26 mouse cellular contexts compared by ENCODE assay signal in the genomic region with DNA sequence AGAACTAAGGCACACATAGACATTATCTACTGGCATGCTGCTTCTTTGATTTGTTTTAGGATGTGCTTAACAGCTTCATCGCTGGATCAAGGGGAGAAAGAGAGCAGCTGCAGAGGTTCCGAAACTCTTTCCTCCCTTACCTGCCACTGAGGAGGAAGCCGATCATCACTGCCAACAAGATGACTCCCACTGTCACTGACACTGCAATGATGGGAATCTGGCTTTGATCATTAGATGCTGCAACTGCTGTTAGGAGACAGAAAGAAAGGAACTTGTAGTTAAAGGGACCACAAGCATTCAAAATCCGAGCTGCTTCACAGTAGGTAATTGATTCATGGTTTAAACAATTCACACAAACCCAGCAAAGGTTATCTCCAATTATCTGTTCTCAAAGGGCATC.
"Had no signal": no experiment of that assay in that cellular context is flagged by ENCODE, and none has a peak within 500 bp of the region (broad histone marks: within the 10 kb centered on the region; RNA-seq: fewer than 3 reads in every experiment).

No protein-coding gene starts in this region.

- H3K27ac ChIP-seq: gastrocnemius, adult 2 months; heart, embryonic 10.5 days; hindbrain, embryonic 10.5 days; hindbrain, embryonic 12.5 days; hindbrain, embryonic 15.5 days; hindbrain, postnatal 0 days; kidney, embryonic 15.5 days; kidney, postnatal 0 days; left cerebral cortex, adult 2 months; limb, embryonic 10.5 days; limb, embryonic 12.5 days; liver, embryonic 13.5 days had no signal

- DNase-seq: gastrocnemius, adult 2 months; gastrocnemius, postnatal 10 days; gastrocnemius, postnatal 25 days; heart, adult 18-20 months; heart, postnatal 10 days; heart, postnatal 4 days; kidney, adult 11 months; kidney, adult 2 months; kidney, adult 9 months; kidney, postnatal 14 days; kidney, postnatal 36 days; liver; liver, embryonic 13.5 days had no signal

- H3K9ac ChIP-seq: heart, embryonic 12.5 days; hindbrain, embryonic 12.5 days; hindbrain, embryonic 15.5 days; kidney, embryonic 15.5 days; limb, embryonic 12.5 days; liver, embryonic 13.5 days had no signal

- H3K9me3 ChIP-seq: heart, embryonic 10.5 days; heart, embryonic 12.5 days; hindbrain, embryonic 10.5 days; hindbrain, embryonic 12.5 days; hindbrain, embryonic 15.5 days; kidney, embryonic 15.5 days; limb, embryonic 10.5 days; limb, embryonic 12.5 days; liver, embryonic 13.5 days had no signal

- H3K4me2 ChIP-seq: heart, embryonic 12.5 days; hindbrain, embryonic 12.5 days; hindbrain, embryonic 15.5 days; kidney, embryonic 15.5 days; limb, embryonic 12.5 days; liver, embryonic 11.5 days; liver, embryonic 13.5 days had no signal

- H3K36me3 ChIP-seq: heart, embryonic 10.5 days; heart, embryonic 12.5 days; hindbrain, embryonic 10.5 days; hindbrain, embryonic 12.5 days; hindbrain, embryonic 15.5 days; kidney, embryonic 15.5 days; limb, embryonic 10.5 days; limb, embryonic 12.5 days; liver, embryonic 13.5 days had no signal

- H3K4me1 ChIP-seq: heart, embryonic 10.5 days; heart, embryonic 12.5 days; hindbrain, embryonic 10.5 days; hindbrain, embryonic 12.5 days; hindbrain, embryonic 15.5 days; kidney, embryonic 15.5 days; limb, embryonic 10.5 days; limb, embryonic 12.5 days; liver, embryonic 13.5 days had no signal

- ATAC-seq: hindbrain, postnatal 0 days; intestine, embryonic 16.5 days had no signal

- H3K27me3 ChIP-seq: heart, embryonic 12.5 days; hindbrain, embryonic 12.5 days; hindbrain, embryonic 15.5 days; kidney, embryonic 15.5 days; limb, embryonic 12.5 days; liver, embryonic 13.5 days had no signal

- H3K4me3 ChIP-seq: gastrocnemius, adult 2 months; heart, embryonic 10.5 days; heart, embryonic 12.5 days; hindbrain, embryonic 10.5 days; hindbrain, embryonic 12.5 days; hindbrain, embryonic 15.5 days; kidney, embryonic 15.5 days; left cerebral cortex, adult 2 months; limb, embryonic 10.5 days; limb, embryonic 12.5 days; liver, embryonic 13.5 days had no signal
